Mouse (Mus musculus) monocyte, adult 5-6 weeks (primary cell): Measurements from ENCODE around the gene Bcl2l14. TPM values are rescaled to one million over a fixed set of nuclear protein-coding genes. Genes with fewer than 3 reads are reported as not detected.

Source experiments
- ATAC-seq: fragments of 153-309, 156-312 bp; replicated peaks from 2 replicates; pipeline ENCODE4 v1.8.0; 2017; ENCODE audit warnings: mild to moderate bottlenecking; ENCODE audit not compliant: low TSS enrichment, insufficient number of reproducible peaks, severe bottlenecking, poor library complexity, low FRiP score
- total RNA-seq: library from RNA; stranded (forward); fragments of 200-1000, 200-491, 200-594 nt; gene quantifications from 3 replicates; pipeline ENCODE4 v1.2.3, GENCODE M21; 2017

The Bcl2l14 gene
- total RNA-seq, result 0.57 to 2.3 TPM (median 1.7 TPM) in 3 replicates

DNA sequence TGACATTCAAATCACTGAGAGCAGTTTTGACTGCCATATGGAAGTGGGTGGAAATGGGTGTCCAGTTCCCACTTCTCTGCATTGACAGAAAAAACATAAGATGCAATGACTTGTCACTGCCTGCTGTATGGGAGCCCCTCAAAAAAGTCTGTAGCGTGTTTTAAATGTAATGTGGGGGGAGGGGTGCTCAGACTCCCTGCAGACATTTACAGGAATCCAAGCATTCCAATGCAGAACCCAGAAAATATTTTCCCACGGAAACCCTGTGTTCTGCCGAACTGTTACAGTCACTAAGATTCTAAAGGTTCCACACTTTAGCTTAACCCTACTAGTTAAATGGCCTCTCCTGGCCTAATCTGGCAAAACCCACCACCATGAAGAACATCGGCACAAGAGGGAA, at the start of gene Bcl2l14:
TSS of gene Bcl2l14 (plus strand) at position 301 of the 400 bp plus-strand sequence.
- ATAC-seq, result no peak

DNA sequence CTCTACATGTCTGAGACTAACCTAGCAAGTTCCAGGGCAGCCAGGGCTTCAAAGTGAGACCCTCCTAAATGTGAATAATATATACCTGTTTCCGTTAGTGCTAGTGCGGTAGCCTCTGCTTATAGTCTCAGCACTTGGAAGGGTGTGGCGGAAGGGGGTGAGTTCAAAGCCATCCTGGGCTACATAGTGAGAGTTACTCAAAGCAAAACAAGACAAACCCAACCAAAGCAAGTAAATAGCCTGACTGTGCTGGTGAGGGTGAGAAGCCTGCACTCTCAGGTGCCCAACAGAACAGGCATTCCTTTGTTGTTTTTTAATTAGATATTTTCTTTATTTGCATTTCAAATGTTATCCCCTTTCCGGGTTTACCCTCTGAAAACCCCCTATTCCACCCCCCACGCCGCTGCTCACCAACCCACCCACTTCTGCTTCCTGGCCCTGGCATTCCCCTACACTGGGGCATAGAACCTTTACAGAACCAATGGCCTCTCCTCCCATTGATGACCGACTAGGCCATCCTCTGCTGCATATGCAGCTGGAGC, 47.5 kb upstream of the Bcl2l14 start:
- ATAC-seq, result no peak

DNA sequence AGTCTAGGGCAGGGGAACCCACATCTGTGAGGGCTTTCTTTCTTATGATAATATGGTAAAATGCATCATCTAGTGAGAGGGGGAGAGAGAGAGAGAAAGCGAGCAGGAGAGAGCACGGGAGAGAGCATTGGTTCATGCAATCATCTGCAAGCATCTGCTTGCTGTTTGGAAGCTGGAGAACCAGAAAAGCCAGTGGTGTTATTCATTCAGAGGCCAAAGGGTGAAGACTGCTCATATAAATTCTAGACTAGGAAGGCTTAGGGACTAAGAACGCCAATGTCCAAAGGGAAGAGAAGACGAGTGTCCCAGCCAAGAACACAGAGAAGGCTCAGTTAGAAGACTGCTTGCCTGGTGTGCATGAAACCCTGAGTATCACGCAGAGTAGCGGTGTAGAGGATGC, 43.2 kb upstream of the Bcl2l14 start:
- no peak for ATAC-seq

DNA sequence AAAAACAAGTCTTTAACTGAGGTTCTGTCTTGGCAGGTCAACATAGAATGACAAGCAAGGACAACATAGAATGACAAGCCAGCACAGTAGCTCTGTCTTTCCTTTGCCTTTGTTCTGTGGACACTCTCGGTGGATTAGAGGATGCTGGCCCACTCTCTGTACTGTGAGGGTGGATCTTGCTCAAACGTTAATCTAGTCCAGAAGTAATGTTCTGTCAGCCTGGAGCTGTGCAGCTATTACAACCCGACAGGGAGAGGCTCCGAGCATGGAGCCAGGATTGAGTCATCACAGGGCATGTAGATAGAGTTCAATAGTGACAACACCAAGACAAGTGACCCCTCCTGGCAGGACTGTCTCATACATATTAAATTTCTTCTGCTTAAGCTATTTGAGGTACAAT, 42.4 kb upstream of the Bcl2l14 start:
- no peak for ATAC-seq

DNA sequence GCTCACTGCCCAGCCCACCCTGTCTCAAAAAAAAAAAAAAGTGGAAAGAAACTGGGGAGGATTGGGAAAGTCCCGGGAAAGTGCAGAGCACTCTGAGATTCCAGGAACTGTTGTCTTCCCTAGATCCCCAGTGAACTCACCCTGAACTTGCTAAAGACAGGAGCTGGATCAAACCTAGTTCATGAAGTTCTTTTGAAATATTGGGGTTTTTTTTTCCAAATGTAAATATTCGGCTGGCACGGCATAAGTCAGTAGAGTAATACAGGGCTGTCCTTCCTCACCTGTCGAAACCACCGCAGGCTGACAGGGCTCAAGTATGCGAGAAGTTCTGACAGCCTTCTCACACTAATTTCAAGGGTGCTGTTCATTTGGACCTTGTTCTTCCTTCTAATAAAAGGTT, 38.5 kb upstream of the Bcl2l14 start:
- ATAC-seq, result no peak

DNA sequence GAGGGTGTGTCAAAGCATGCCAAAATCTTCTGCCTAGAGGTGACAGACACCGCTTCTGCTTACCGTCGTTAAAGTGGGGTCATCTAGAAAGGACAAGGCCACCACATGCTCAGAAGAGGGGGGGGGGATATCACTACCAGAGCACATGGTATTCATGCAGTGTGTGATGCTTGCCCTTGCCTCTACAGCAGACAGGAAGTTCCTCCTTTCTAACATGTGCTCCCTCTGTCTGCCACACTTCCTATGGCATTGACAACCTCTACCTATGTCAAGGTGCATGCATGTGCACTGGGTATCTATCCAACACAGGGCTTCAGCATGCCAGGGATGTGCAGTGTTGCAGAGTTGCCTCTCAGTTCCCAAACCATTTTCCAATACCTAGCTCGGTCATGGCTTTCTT, 36.0 kb upstream of the Bcl2l14 start:
- ATAC-seq, result no peak

DNA sequence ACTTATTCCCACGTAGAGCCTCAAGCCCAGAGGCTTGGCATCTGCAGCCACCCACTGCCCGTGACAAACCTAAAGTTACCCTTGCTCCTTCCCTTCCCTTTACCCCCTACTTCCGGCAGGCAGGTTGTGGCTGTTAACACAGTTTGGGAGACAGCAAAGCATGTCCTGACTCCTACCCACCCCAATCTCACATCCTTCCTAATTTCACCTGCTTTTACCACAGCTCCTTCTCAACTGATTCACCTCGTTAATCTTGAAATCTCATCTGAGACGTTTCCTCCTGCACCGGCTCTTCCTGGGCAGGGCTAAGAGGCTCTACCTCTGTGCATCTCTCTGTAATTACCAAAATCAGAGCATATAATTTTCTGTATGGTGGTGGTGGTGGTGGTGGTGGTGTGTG, 31.5 kb upstream of the Bcl2l14 start:
- ATAC-seq, result no peak

DNA sequence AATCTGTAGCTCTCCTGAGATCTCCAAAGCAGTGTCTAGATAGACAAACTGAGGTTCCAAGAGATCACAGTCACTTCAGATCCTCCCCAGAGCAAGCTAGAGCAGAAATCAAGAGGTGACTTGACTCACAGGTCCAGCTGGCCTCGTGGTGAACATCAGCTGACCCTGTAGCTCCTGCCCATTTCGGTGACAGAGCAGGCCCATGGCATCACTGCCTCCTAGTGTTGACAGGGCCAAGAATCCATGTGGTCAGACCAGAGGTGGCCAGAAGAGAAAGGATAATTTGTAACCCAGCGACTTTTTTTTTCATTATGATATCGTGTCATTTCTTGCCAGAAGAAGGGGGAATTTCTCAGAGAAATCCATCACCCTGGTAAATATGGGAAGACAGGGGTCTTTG, 30.2 kb upstream of the Bcl2l14 start:
- ATAC-seq, result peak; percentile 40; the same call in 1 of the 2 replicates

DNA sequence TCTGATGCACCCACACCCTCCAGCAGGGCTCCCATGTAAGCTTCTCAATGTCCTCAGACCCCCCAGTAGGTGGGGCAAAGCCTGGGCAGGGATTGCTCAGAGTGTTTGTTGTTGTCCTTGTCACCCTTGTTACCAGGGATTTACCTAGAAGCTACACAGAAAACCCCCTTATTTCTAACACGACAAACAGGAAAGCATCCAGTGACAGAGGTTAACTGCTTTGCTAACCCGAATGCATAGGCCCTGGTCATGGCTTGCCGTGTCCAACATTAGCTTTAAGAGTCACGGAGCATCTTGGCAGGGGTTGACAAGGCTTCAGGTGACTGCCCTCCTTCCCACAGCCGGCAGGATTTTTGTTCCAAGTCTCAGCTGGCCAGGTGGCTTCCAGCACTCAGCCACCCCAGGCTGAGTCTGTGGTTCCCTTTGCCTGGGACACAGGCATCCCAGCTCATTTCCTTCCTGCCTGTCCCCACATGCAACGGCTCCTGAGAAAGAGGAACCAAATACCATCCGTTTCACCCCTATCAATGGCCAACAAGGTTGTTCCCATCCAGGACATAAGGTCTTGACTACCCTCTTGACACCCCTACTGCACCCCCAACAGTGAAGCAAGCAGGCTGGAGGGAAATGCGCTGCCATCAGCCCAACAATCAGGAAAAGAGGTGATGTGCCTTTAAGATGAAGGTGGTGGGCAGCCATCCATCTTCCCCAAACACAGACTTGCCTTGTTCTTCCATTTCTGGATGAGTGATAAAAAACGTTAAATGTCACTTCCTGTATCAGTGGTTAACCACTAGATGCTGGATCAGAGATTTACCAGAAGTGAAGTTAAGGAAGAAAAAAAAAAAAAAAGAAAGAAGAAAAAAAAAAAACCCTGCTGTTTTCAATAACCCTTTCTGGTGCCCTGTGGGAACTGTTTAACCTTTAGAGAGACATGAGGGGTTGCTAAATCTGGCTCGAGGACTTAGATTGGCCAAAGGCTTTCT, 29.5 kb upstream of the Bcl2l14 start:
- peak; percentile 65 for ATAC-seq

GRCm38 (mm10) chr6:134367366-134368281, 28.5 kb upstream of the Bcl2l14 start:
- ATAC-seq, result no peak

DNA sequence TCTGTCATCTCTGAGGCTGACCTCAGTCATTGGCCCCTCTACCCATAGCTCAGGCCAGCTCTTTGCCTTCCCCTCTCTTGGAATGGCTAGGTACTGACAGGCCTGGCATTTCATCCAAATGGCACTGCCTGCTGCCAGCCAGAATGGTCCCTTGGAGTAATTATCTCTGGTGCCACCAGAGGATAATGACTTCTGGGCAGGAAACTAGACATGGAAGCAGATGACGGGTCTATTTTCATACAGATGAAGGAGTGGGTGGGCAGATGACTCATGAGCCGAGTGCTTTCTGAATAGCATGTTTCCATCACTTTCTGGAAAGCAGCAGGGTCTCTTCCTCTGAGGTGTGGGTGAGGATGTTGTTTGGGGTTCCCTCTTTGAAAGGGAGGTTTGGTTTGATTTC, 23.2 kb upstream of the Bcl2l14 start:
- no peak for ATAC-seq

- no peak for ATAC-seq
These were observed 18.9 kb upstream of the Bcl2l14 start for GRCm38 (mm10) chr6:134377201-134377600.

GRCm38 (mm10) chr6:134377856-134378255, 18.3 kb upstream of the Bcl2l14 start:
- no peak for ATAC-seq

DNA sequence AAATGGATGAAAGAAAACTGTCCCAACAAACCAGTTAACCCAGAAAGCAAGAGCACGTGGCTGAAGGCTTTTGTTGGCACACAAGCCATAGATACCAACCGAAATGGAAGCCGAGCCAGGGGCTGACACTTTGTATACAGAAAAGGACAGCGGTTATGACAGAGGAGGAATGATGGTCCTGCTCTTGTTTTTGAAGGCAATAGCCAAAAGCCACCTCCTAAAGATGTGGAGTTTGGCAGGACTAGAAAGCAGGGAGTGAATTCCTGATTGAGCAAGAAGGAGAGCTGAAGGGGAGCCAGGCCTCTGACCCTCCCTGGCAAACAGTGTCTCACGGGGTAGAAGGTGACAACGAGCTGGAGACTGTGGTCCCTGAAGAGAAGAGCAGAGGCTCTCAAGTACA, 14.7 kb upstream of the Bcl2l14 start:
- ATAC-seq, result no peak

GRCm38 (mm10) chr6:134385931-134386330, 10.2 kb upstream of the Bcl2l14 start:
- ATAC-seq, result no peak

GRCm38 (mm10) chr6:134387396-134387795, 8.7 kb upstream of the Bcl2l14 start:
- ATAC-seq, result no peak

DNA sequence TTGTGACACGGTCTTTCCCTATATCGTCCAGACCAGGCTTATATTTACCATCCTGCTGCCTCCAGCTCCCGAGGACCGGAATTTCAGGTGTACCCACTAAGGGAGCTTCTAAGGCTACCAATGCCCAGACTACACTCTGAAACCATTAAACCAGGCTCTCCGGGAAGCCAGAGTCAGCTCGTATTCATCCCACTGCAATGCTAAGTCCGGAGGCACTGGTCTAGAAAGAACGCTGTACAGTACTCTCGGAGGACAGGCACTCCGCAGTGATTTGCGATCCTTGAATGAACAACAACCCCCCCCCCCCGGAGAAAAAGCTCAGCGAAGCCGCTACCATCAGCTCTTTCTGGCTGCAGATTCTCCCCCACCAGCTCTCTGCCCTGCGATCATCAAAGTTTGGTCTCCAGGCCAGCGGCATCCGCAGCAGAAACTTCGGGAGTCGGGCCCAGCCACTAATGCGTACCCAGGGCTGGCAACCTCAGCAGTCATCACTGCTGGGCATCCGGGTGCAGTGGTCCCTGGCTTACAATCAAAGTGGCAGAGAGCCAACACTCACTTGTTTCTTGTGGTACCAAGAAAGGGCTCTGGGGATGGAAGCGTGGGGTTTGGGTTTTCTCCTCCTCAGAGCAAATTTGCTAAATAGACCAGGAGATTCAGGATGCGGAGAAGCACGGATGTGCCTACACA, 7.6 kb upstream of the Bcl2l14 start:
- no peak for ATAC-seq

DNA sequence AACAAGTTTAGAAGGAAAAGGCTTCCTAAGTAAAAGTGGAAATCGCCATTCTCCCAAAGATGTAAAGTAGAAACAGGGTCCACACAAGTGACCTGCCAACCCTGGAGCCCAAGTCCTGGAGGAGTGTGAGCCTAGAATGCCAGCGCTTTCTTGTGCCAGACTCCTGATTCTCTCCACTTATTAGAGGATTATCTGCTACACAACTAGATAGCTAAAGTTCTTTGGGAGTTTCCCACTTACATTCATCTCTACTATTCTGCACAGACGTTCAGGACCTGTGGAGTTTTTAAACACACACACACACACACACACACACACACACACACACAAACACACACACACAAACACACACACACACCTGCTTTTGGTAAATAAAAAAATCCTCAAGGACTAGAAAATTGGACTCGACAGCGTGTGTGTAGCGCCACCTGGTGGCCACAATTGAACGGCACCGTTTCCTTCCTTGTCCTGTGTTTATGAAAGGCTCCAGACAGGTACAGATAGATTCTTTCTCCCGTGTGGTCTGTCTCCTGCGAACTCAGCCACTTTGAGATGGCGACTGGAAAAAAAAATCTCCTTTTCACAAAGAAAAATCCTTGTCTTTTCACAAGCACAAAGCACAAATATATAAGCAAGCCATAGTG, 6.7 kb upstream of the Bcl2l14 start:
- peak; percentile 60 for ATAC-seq
